Mouse (Mus musculus): ENCODE measurements at regions not wholly inside any gene's neighbourhood (a gene's known extent, or its start where the extent isn't known, plus 50 kb on each side); places are given as distances from the start of the nearest gene placed in this dataset.

DNA sequence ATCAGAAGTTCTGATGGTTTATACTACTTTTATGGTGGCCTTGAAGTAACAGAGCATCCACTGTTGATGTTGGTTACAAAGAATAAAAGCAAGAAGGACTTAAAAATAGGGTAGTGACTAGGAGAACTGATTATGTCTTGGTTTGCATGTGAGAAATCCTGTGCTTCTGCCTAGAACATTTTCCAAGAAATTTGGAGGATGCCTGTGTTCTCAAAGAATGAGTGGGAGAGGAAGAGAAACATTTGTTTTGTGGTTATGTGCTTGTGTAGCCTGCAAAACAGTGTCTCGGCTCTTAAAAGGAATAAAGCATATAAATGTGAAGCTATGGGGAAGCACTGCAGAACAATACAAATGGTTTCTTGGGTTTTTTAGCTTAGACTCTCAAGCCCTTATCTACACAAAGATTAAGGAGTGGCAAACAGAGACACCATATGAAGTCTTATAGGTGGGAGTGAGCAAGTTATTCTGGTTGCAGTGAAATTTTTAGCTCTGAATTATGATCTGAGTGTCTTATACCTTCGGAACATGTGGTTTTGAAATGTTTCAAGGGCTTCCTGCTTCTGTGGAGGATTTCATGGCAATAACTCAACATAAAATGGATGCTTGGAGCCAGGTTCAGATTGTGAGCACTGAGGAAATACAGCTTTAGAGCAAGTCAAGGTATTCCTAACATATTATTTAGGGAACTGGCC lies 372.1 kb upstream of the Man1a start:
- no peak for DNase-seq (ENCODE audit: low read depth, low spot score)

DNA sequence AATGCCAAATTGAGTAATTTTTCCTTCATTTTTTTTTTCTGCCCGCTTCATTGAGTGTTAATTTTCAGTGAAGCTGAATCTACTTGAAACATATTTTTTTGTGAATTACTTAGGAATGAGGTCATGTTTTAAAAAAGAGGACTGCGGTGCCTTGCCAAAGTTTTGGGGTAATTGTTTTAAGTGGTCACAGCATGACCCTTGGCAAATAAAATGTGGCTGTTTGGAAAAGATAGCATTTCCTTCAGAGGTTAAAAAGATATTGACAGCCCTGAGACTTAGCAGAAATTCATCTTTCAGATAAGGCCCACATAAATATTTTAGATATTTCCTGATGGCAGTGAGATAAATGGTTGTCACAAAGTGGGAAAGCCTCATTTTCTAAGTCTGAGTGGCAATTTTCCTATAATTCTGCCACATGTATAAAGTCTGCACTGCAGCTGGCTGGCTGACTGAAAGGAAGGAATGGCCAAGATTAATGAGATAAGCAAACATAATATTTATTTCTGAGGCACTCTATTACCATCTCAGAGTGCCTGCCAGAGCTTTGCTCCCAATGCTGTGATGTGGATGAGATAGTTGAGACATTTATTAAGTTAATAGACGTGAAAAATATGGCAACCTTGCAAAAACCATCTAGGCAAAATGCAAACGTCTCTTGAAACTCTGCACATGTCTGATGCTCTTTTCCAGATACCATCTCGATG lies 327.0 kb upstream of the Man1a start:
- no peak for DNase-seq (ENCODE audit: low read depth, low spot score)

DNA sequence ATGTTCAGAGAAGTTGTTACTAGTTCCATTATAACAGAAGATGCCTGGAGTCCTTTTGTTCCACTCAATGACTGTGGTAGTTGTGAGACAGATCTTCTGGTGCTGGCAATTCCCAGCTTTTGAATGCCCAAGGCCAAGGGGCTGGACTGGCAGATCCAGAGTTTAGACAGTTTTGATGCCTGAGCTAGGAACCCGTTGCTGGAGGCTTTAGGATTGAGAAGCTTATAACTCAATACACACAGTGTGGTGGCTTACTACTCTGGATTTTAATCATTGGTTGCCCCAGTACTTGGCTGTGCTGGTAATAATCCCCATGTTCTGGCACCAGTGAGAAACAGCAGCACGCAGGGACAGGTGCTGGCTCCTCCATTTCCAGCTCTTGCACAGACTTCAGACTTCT lies 307.3 kb upstream of the Man1a start:
- no peak for DNase-seq (ENCODE audit: low read depth, low spot score)

DNA sequence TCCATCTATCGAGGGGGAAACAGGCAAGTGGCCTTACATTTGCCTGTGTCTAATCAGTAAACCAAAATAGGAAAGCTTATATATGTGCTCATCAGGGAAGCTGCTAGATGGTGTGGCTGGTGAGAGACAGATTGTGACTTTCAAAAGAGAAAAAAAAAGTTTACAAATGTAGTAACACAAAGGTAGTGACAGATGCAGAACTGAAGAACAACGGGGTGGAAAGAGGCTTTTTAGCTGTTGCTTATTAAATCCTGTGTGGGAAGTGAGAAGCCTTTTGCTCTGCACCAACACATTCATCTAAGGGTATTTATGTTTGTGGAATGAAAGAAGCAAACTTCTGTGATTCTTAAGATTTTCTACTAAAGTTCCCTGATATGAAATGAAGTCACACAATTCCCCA lies 305.1 kb upstream of the Man1a start:
- no peak for DNase-seq (ENCODE audit: low read depth, low spot score)

DNA sequence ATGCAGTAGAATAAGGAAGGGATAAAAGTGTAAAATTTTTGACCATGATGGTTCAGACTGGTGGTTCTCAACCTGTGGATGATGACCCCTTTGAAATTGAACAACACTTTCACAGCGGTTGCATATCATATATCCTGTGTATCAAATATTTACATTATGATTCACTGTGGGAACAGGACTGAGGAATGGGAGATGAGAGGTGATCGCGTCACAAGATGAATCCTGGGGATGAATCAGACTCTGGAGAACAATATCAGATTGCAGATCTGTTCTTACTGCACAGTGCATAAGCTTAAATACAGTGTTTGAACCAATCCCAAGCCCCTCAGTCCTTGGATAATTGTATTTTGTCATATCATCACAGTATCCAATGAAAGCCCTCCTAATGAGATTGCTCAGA lies 292.7 kb upstream of the Man1a start:
- DNase-seq (ENCODE audit: low read depth, low spot score): no peak

DNA sequence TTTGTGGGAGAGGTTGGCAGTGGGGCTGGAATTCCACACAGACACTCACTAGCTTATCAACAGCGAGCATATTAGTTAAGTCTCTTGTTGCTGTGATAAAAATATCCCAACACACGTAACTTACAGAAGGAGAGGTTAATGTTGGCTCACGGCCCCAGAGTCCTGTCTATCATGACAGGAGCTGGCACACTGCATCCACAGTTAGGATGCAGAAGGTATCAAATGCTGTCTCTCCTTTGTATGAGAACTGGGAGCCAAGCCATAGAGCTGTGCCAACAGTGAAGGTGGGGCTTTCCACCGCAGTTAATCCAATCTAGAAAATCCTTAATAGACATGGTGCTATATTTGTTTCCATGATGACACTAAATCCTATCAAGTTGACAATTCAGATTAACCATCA lies 288.9 kb upstream of the Man1a start:
- DNase-seq (ENCODE audit: low read depth, low spot score): peak; percentile 23

DNA sequence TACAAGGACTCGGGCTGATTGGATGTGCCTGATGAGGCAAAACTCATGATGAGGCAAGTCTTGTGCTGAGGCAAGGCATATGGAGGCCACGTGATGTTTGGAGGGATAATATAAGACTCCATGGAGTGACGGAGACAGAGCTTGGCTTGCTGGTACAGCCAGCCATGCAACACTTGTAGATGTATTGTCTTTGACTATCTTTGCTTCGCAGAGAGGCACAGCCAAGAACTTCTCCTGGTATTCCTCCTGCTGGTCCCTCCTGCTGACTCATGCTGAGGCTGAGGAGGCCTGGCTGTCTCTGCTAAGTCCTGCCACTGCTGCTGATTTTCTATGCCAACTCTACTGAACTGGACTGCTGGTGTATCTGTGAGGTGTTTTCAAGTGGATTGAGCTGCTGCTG lies 260.8 kb upstream of the Man1a start:
- no peak for DNase-seq (ENCODE audit: low read depth, low spot score)
